Mouse (Mus musculus) liver, embryonic 16.5 days (tissue): Measurements from ENCODE around the gene Sppl3. TPM values are rescaled to one million over a fixed set of nuclear protein-coding genes. Genes with fewer than 3 reads are reported as not detected.

Experiments
- ATAC-seq: fragments of 200-750 bp; cut with Nextera tagmentation; 2 replicates; pipeline ENCODE4 v1.8.0; 2017; ENCODE audit warnings: low read depth, mild to moderate bottlenecking, moderate number of reproducible peaks, moderate library complexity
- H3K27ac ChIP-seq: fragments of 300-500 bp; sonication (generic); 2 replicates; pipeline ENCODE4 v1.5.1; 2014; ENCODE audit warnings: mild to moderate bottlenecking, low read length
- H3K27me3 ChIP-seq: fragments of 300-500 bp; sonication (generic); 2 replicates; pipeline ENCODE4 v1.6.1; 2014; ENCODE audit warnings: low read depth, low read length, mixed read lengths; ENCODE audit not compliant: control insufficient read depth, insufficient read depth
- H3K36me3 ChIP-seq: fragments of 300-500 bp; sonication (generic); 2 replicates; pipeline ENCODE4 v1.6.1; 2014; ENCODE audit warnings: mild to moderate bottlenecking; ENCODE audit not compliant: control insufficient read depth, insufficient read depth
- H3K4me1 ChIP-seq: fragments of 300-500 bp; sonication (generic); 2 replicates; pipeline ENCODE4 v1.6.1; 2014; ENCODE audit warnings: low read depth, low read length, mixed read lengths; ENCODE audit not compliant: control insufficient read depth
- H3K4me2 ChIP-seq: fragments of 300-500 bp; sonication (generic); 2 replicates; pipeline ENCODE4 v1.6.1; 2014; ENCODE audit warnings: low read depth, low read length, mixed read lengths
- H3K4me3 ChIP-seq: fragments of 300-500 bp; sonication (generic); 2 replicates; pipeline ENCODE4 v1.5.1; 2014; ENCODE audit warnings: low read depth, mild to moderate bottlenecking, low read length
- H3K9ac ChIP-seq: fragments of 300-500 bp; sonication (generic); 2 replicates; pipeline ENCODE4 v1.6.1; 2014; ENCODE audit warnings: low read depth, low read length
- H3K9me3 ChIP-seq: fragments of 300-500 bp; sonication (generic); replicated peaks from 2 replicates; pipeline ENCODE4 v1.6.1; 2016; ENCODE audit warnings: low read length; ENCODE audit not compliant: control insufficient read depth
- WGBS: fragments of 180-500 bp; shearing (Covaris S2); extraction: QIAGEN DNeasy Blood & Tissue Kit; methylation state at CpG from one replicate; pipeline ENCODE4 v1.1.7; 2014; ENCODE audit not compliant: insufficient replicate concordance; 5-methylcytosine and 5-hydroxymethylcytosine counted together
- polyA plus RNA-seq: library from polyadenylated mRNA; unstranded; fragments of >200 nt; fragmentation: Nextera tagmentation; extraction: Ambion mirVana; gene quantifications from 2 replicates; pipeline ENCODE4 v1.2.1, GENCODE M21; 2015

Sppl3 gene
- polyA plus RNA-seq, 1 experiment from 2014 or later, result 3.2 TPM

GRCm38 (mm10) chr5:115146747-115147130 lies 135.8 kb downstream of the Sppl3 start:
- H3K4me1 ChIP-seq, result no peaks in the 10 kb centered on the region; the same call in 1 of the 2 replicates
- no peaks in the 10 kb centered on the region for H3K9me3 ChIP-seq
- H3K27ac ChIP-seq, result no peak overlapping the region
- peaks cover 35% of the 10 kb centered on the region for H3K36me3 ChIP-seq
- no peak overlapping the region for H3K9ac ChIP-seq
- ATAC-seq, result no peak
- no peak overlapping the region for H3K4me3 ChIP-seq
- no peak overlapping the region for H3K4me2 ChIP-seq
- no peaks in the 10 kb centered on the region for H3K27me3 ChIP-seq

- Histone ChIP-seq H3K27me3 (no peaks in the 10 kb centered on the region), H3K36me3 (peaks cover 35% of the 10 kb centered on the region), H3K4me2 (no peak overlapping the region), H3K27ac (no peak overlapping the region), H3K4me1 (no peaks in the 10 kb centered on the region; the same call in 1 of the 2 replicates), H3K4me3 (no peak overlapping the region), H3K9me3 (no peaks in the 10 kb centered on the region), H3K9ac (no peak overlapping the region)
- no peak for ATAC-seq
- 60% methylated on average over 3 of the region's 3 CpGs for WGBS
These were observed 136.5 kb downstream of the Sppl3 start for GRCm38 (mm10) chr5:115147388-115147787.

DNA sequence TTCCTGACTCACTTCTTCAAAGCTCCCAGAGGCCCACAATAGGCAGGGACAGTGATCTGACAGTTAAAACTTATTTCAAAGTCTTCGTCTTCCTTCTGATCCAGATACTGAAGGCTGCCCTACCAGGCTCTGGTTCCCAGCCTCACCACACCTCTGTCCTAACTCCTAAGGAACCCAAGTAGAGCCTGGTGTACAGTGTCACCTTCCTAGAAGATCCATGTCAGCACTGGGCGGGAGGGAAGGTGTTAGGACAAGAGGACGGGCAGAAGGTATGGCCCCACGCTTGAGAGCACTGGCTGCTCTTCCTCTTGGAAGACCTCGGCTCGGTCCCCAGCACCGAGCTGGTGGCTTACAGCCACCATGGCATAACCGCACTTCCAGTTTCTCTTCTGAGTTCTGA lies 137.4 kb downstream of the Sppl3 start:
- ATAC-seq, result no peak
- Histone ChIP-seq H3K36me3 (peaks cover 35% of the 10 kb centered on the region), H3K9me3 (no peaks in the 10 kb centered on the region)

More for the DNA sequence above, 137.4 kb downstream of the Sppl3 start:
- WGBS, result 82% methylated on average over 8 of the region's 8 CpGs
- Histone ChIP-seq H3K9ac (no peak overlapping the region), H3K4me1 (peaks cover 9% of the 10 kb centered on the region), H3K4me2 (no peak overlapping the region), H3K27ac (no peak overlapping the region), H3K4me3 (no peak overlapping the region), H3K27me3 (no peaks in the 10 kb centered on the region)

Other genes with a start within 250 kb of the Sppl3 start
- 10.0 and 11.8 TPM in 2 replicates for gene Ankrd13a, start 236.5 kb upstream of the Sppl3 start, polyA plus RNA-seq
- 15.4 and 16.1 TPM in 2 replicates for gene Git2, start 235.6 kb upstream of the Sppl3 start, polyA plus RNA-seq
- gene 1500011B03Rik, start 187.7 kb upstream of the Sppl3 start, polyA plus RNA-seq, result 19.4 and 22.7 TPM in 2 replicates
- not detected in 2 replicates for gene 4930519G04Rik, start 157.5 kb upstream of the Sppl3 start, polyA plus RNA-seq
- gene Gm9936, start 152.5 kb upstream of the Sppl3 start, polyA plus RNA-seq, result 0.02 TPM in 1 of 2 replicates, not detected in the other
- 2.2 and 2.6 TPM in 2 replicates for gene Oasl2, start 114.2 kb upstream of the Sppl3 start, polyA plus RNA-seq
- 0.26 and 0.61 TPM in 2 replicates for gene Oasl1, start 87.9 kb upstream of the Sppl3 start, polyA plus RNA-seq
- gene 2210016L21Rik, start 69.0 kb upstream of the Sppl3 start, polyA plus RNA-seq, result 9.8 and 10.2 TPM in 2 replicates
- 4.1 and 4.7 TPM in 2 replicates for gene Hnf1a, start 40.0 kb upstream of the Sppl3 start, polyA plus RNA-seq
- gene Gm10401, start 87.2 kb downstream of the Sppl3 start, polyA plus RNA-seq, result 8.1 and 8.5 TPM in 2 replicates
- gene Acads, start 108.2 kb downstream of the Sppl3 start, polyA plus RNA-seq, result 48.8 and 54.2 TPM in 2 replicates
- gene Unc119b, start 123.8 kb downstream of the Sppl3 start, polyA plus RNA-seq, result 7.7 and 8.1 TPM in 2 replicates
- 16.6 and 19.4 TPM in 2 replicates for gene Mlec, start 147.0 kb downstream of the Sppl3 start, polyA plus RNA-seq
- gene Cabp1, start 183.2 kb downstream of the Sppl3 start, polyA plus RNA-seq, result 0.13 and 0.19 TPM in 2 replicates
- 68.1 and 74.8 TPM in 2 replicates for gene Pop5, start 224.7 kb downstream of the Sppl3 start, polyA plus RNA-seq